ENCODE assay signal across 21 mouse cellular contexts in the genomic region with DNA sequence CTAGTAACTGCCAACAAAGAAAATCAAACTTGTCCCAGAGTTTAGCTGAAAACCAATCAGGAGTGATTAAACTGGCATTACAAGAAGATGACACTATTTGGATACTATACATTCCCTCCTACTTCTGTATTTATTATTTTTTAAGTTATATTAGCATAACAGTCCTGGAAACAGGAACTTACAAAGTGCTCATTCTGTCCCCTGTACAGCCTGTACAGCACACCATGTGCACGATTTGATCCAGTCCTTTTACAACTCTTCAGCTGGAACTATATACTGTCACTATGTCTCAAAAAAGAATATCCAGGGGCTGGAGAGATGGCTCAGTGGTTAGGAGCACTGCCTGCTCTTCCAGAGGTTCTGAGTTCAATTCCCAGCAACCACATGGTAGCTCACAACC.
"Had no signal": no experiment of that assay in that cellular context is flagged by ENCODE, and none has a peak within 500 bp of the region (broad histone marks: within the 10 kb centered on the region; RNA-seq: fewer than 3 reads in every experiment).

No protein-coding gene starts in this region.

- H3K27me3 ChIP-seq: limb, embryonic 12.5 days; limb, embryonic 15.5 days; liver, embryonic 12.5 days; liver, embryonic 15.5 days; megakaryocyte, embryonic 14.5 days; midbrain, embryonic 13.5 days had no signal

- H3K4me2 ChIP-seq: limb, embryonic 12.5 days; limb, embryonic 15.5 days; liver, embryonic 12.5 days; liver, embryonic 15.5 days; midbrain, embryonic 13.5 days had no signal

- H3K4me1 ChIP-seq: limb, embryonic 12.5 days; limb, embryonic 15.5 days; liver, embryonic 15.5 days had no signal

- H3K27ac ChIP-seq: limb, embryonic 12.5 days; limb, embryonic 15.5 days; liver, embryonic 12.5 days; liver, embryonic 15.5 days; midbrain, embryonic 10.5 days; midbrain, embryonic 13.5 days; stomach, postnatal 0 days had no signal

- H3K4me3 ChIP-seq: limb, embryonic 12.5 days; limb, embryonic 15.5 days; liver, embryonic 12.5 days; liver, embryonic 15.5 days; megakaryocyte, embryonic 14.5 days; midbrain, embryonic 10.5 days; midbrain, embryonic 13.5 days had no signal

- H3K9ac ChIP-seq: limb, embryonic 12.5 days; limb, embryonic 15.5 days; liver, embryonic 12.5 days; liver, embryonic 15.5 days; midbrain, embryonic 13.5 days had no signal

- H3K9me3 ChIP-seq: limb, embryonic 12.5 days; limb, embryonic 15.5 days; liver, embryonic 12.5 days; liver, embryonic 15.5 days; megakaryocyte, embryonic 14.5 days; midbrain, embryonic 10.5 days; midbrain, embryonic 13.5 days had no signal

- DNase-seq: kidney, adult 18-20 months; kidney, adult 9 months; kidney, postnatal 14 days; kidney, postnatal 4 days; left cerebral cortex, postnatal 4 days; lung, adult 2 months; lung, postnatal 14 days; lung, postnatal 4 days; right cerebral cortex, postnatal 25 days; spleen, adult 18-20 months; thymus, adult 2 months; thymus, postnatal 25 days had no signal

- ATAC-seq: liver, embryonic 12.5 days; midbrain, embryonic 13.5 days; midbrain, embryonic 16.5 days had no signal
